Mouse (Mus musculus): ENCODE measurements around the gene Rps12-ps3.

GRCm38 (mm10) chr19:59316571-59316970 is 5.5 kb upstream of the Rps12-ps3 start:
- TF ChIP-seq ZC3H11A (IDR thresholded peaks at IDR 0.05; ENCODE audit: borderline replicate concordance, low read depth, low read length) = no peak
- TF ChIP-seq HCFC1 (IDR thresholded peaks at IDR 0.05; ENCODE audit: borderline replicate concordance, insufficient read depth, low read length) = no peak
- no peak for TF ChIP-seq CHD2 (IDR thresholded peaks at IDR 0.05; ENCODE audit: low read depth, low read length)
